Mouse (Mus musculus) c-Kit-positive CD71-negative TER-119-negative erythroid progenitor cells, embryonic 14.5 days (primary cell): Measurements from ENCODE around the gene Ubl3.
A peak's percentile ranks its signal among the peaks of the same experiment; 100 is the strongest.

Source experiments
- DNase-seq: peaks from one replicate; pipeline ENCODE4 v3.0.0-alpha.2; 2013; ENCODE audit warnings: low read depth

The Ubl3 gene

DNA sequence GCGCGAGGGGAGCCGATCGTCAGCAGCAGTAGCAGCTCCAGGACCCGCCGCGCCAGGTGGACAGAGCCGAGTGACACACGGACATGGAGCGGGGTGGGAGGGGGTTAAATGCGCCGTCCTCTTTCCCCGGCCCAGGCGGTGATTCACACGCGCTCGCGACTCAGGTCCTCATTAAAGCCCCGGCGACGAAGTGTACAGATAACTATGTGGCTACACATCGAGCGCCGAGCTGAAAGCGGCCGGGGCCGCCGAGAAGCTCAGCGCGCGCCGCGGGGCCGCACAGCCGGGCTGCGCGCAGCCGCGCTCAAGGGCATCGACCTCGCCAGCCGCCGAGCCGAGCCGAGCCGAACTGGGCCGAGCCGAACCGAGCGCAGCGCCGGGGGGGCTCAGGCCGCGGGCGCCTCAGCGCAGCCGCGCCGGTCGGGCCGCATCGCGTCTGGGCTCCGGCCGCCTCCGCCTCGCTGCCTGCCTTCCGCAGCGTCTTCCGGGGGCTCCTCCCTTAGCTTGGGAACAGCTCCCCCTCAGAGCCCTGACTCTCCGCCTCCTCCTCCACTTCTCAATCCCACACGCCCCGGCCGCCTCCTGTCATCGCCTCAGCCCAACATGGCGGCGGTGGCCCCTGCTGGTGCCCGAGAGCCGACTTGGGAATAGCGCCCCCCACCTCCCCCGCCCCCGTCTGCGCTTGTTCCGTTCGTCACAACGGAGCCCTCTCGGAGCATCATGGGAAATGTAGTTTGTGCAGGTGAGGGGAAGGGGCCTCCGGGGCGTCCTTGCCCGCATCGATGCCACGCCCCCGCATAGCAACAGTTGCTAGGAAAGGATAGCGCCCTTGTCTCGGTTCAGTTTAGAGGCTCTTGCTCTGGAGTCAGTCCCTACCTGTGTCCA is at the start of gene Ubl3:
Gene Ubl3 (minus strand): TSS at position 603 of the 885 bp plus-strand sequence.
- peak; percentile 83 for DNase-seq

- DNase-seq, result no peak
Observed at GRCm38 (mm10) chr5:148598376-148598775, 45.8 kb upstream of the Ubl3 start.

DNA sequence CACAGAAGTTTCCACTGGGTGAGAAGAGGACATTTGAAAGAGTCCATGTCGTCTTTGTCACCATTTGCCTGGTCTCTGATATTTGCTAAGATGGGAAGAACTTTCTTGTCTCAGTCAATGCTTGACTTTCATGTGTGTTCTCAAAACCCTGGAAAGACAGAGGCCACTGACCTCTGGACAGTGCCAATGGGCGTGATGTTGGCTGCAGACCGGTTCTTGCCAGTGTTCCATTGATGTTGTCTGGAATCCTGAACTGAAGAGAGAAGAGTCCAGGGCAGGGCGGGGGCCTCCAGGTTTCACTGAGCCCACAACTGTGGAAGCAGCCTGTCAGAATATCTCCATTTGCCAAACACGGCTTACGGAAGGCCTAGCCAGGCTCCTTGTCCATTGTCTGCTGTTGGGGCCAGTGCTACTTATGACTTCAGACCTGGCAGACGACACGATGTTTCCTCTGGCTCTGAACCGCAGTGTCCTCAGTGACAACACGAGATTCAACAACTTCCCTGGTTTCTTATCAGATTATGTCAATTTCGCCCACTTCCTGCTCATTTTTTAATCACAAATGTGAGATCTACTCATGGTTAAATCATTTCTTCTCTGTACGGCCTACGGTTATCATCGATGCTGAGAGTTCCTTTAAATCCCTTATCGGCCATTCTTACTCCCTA is 43.6 kb upstream of the Ubl3 start:
- no peak for DNase-seq

- DNase-seq, result peak; percentile 10
Observed at GRCm38 (mm10) chr5:148595459-148595751, 42.8 kb upstream of the Ubl3 start.

GRCm38 (mm10) chr5:148594693-148595458 is 42.3 kb upstream of the Ubl3 start:
- DNase-seq, result no peak

DNA sequence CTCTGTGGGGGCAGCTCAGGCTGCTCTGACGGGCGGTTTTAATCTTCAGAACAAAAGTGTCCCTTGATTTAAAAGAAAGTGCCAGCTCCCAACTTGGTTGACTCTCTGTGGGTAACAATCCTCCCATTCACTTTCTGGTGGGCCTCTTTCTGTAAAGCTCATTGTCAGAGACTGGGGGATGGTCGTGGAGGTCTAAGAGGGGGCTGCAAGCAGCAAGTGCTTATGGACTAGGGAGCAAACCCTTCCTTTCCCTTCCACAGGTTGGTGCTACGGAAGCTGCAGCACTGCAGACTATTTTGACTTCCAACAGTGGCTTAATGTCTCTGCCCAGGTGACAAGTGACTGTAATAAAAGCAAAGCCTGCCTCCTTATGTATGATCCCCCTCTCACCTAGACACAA is 41.0 kb upstream of the Ubl3 start:
- DNase-seq, result no peak

DNA sequence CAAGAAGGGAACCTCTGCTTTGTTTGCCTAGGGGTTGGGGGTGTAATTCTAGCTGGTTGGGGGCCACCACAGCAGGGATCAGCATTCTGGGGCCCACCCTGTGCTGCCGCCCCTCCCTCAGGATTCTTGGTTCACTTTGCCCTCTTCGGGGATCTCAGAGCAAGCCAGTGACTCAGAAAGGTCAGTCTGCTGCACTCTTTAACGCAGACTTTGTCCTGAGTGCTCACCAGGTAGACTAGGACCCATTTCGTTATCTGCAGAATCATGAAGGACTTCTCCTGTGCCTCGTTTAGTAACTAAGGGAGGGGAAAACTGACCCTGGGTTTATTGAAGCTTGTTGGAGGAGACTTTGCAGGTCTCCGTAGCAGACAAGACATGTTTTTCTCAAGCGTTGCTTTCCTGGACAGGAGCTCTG is 38.9 kb upstream of the Ubl3 start:
- no peak for DNase-seq

DNA sequence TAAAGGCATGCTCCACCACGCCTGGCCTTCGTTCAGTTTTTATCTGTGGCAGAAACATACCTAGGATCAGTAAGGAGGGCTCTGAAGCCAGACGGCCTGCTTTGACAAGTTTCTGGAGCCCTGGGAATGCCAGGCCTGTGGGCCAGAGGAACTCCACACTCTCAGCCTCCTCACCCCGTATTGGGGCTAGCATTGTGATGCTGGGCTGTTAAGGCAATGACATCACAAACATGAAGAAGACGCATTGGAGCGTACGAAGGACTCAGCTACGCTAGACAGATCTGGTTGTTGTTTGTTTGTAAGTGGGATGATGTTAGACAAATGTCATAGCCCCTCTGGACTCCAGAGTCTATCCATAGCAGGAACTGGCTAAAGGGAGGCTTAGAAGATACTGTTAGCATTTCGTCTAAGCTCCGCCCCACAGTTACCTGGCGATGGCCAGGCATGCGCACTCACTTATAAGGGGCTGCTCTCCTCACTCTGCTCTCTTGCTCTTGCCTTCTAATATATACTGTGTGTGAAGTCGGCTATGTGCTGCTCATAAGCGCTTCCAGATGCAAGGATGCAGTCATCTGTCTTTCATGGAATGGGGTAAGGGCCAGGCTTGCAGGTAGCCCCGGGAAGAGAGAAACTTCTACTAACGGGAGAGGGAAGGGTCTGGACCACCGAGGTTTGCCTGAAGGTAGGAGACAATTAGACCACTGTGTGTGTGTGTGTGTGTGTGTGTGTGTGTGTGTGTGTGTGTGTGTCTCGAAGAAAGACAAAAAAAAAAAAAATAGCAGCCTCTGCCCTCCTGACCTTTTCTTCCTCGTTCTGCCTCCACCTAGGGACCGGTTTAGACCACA is 38.2 kb upstream of the Ubl3 start:
- no peak for DNase-seq

DNA sequence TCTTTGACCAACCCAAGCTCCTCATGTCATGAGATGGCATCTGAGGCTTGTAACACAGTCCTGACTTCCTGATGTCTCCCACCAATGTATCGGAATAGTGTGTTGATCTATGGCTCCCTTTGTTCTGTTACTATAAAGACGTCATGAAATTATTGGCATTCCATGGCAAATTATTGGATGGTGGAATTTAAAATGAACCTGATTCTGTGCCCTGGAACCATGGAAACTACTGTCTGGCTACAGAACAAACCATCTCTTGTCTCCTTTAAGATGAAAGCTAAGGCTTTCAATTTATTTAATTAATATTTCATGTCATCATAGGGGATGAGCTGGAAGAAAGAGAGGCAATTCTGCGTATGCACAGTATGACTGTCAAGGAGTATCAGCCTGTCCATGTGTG is 36.4 kb upstream of the Ubl3 start:
- DNase-seq, result no peak

DNA sequence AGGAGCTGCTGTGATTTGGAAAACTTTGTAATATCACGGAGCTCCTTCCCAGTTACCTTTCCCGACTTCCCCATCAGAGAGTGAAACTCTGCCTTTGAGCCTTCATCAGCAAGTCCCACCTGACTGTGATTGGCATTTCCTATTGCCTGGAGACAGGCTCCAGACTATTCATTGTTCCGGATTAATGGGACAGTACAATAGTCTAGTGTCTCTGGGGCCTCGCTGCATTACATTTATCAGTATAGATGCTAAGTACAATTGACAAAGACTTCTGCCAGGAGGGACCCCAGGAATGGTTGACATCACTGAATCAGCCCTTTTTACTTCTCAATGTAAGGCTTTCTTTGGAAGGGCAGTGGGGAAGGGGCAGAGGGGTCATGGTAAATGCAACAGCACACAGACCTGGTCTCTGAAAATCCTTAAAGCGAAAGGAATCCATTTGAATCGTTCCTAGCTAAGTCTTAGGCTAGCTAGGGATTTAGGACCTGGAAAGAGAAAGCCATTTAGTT is 35.6 kb upstream of the Ubl3 start:
- no peak for DNase-seq

GRCm38 (mm10) chr5:148580388-148580985 is 27.9 kb upstream of the Ubl3 start:
- no peak for DNase-seq

GRCm38 (mm10) chr5:148579156-148579555 is 26.6 kb upstream of the Ubl3 start:
- DNase-seq, result no peak

GRCm38 (mm10) chr5:148578353-148578752 is 25.8 kb upstream of the Ubl3 start:
- DNase-seq, result no peak

DNA sequence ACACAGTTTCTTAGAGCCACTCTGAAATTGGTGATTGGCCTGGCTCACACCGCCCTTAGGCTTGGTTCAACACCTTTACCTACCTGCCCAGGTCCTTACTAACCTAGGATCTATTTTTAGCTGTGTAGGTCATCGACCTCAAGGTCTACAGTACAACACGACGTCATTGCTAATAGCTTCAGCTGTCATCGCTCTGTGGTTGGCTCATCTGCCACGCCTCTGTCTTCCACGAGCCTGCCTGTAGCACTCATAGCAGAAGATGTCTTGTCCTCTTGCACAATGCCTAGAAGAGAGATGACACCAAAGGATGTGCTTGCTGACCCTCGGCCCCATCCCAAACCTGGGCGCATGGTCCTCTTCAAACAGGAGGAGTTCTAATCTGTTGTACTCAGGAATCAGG is 24.7 kb upstream of the Ubl3 start:
- no peak for DNase-seq

DNA sequence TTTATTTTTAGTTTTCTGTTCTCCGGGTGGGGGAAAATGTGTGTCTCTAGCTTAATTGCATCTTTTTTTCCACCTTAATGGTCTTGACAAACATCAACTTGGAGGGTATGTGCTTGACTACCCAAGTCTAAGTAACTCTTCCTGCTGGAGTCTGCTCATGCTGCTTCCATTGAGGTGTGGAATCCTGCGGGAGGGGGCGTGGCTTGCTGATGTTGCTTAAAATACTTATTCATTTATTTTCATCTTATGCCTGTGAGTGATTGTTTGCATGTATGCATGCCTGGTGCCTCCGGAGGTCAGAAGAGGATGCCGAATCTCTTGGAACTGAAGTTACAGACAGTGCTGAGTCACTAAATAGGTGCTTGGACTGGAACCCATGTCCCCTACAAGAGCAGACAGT is 22.6 kb upstream of the Ubl3 start:
- DNase-seq, result no peak

GRCm38 (mm10) chr5:148572676-148573075 is 20.1 kb upstream of the Ubl3 start:
- no peak for DNase-seq

- no peak for DNase-seq
Observed at GRCm38 (mm10) chr5:148570571-148571304, 18.1 kb upstream of the Ubl3 start.

GRCm38 (mm10) chr5:148569444-148569843 is 16.9 kb upstream of the Ubl3 start:
- DNase-seq, result no peak

- no peak for DNase-seq
Observed at GRCm38 (mm10) chr5:148565636-148566035, 13.0 kb upstream of the Ubl3 start.

DNA sequence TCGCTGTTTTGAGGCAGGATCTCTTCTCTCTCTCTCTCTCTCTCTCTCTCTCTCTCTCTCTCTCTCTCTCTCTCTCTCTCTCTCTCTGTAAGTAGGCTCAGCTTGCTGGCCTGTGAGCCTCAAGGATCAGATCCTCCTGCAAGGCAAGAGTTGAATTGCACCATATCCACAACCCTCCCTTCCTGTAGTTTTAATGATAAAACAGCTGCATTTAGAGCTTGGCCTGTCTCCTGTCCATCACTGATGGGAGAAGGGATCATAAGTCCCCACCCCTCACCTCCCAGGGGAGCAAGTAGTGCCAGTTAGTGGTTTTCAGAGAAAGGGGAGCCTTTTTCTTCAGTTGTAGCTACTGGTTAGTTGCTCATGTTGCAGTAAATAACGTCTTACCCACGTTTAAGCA is 11.5 kb upstream of the Ubl3 start:
- DNase-seq, result no peak

GRCm38 (mm10) chr5:148563281-148563680 is 10.7 kb upstream of the Ubl3 start:
- no peak for DNase-seq
